Mouse (Mus musculus) T-cell, adult 2 months (primary cell): ENCODE results near the gene Apobr.
A peak's percentile ranks its signal among the peaks of the same experiment; 100 is the strongest.

Experiments
- DNase-seq: peaks from one replicate; pipeline ENCODE4 v3.0.0; 2022; ENCODE audit warnings: low spot score

The Apobr gene

GRCm38 (mm10) chr7:126584506-126584977 lies at the start of gene Apobr:
Apobr (plus strand) TSS chr7:126584942.
- peak; percentile 57 for DNase-seq

- DNase-seq, result no peak
Observed at GRCm38 (mm10) chr7:126535766-126536165, 49.0 kb upstream of the Apobr start.

- DNase-seq, result no peak
Observed at GRCm38 (mm10) chr7:126536466-126536865, 48.3 kb upstream of the Apobr start.

GRCm38 (mm10) chr7:126537820-126538585 lies 46.7 kb upstream of the Apobr start:
- DNase-seq, result peak; percentile 43

- DNase-seq, result no peak
Observed at GRCm38 (mm10) chr7:126541661-126542060, 43.1 kb upstream of the Apobr start.

GRCm38 (mm10) chr7:126545631-126546030 lies 39.1 kb upstream of the Apobr start:
- no peak for DNase-seq

- peak; percentile 30 for DNase-seq
Observed at GRCm38 (mm10) chr7:126554796-126555195, 29.9 kb upstream of the Apobr start.

GRCm38 (mm10) chr7:126556635-126557034 lies 28.1 kb upstream of the Apobr start:
- no peak for DNase-seq

- DNase-seq, result no peak
Observed at GRCm38 (mm10) chr7:126565693-126566092, 19.0 kb upstream of the Apobr start.

- peak; percentile 89 for DNase-seq
Observed at GRCm38 (mm10) chr7:126566094-126566765, 18.5 kb upstream of the Apobr start, which contains the start of gene Eif3c. Eif3c (minus strand) TSS chr7:126566411.

GRCm38 (mm10) chr7:126576946-126577345 lies 7.8 kb upstream of the Apobr start:
- peak; percentile 47 for DNase-seq

- peak; percentile 39 for DNase-seq
Observed at GRCm38 (mm10) chr7:126579172-126579571, 5.6 kb upstream of the Apobr start.

- no peak for DNase-seq
Observed at GRCm38 (mm10) chr7:126581661-126582060, 3.1 kb upstream of the Apobr start.

GRCm38 (mm10) chr7:126582759-126583158 lies 2.0 kb upstream of the Apobr start:
- no peak for DNase-seq

GRCm38 (mm10) chr7:126583251-126583709 lies 1.5 kb upstream of the Apobr start:
- peak; percentile 83 for DNase-seq

GRCm38 (mm10) chr7:126583761-126584160 lies 981 bp upstream of the Apobr start:
- no peak for DNase-seq

- DNase-seq, result no peak
Observed at GRCm38 (mm10) chr7:126585717-126586116, 975 bp downstream of the Apobr start, which contains the start of gene Cln3. Cln3 (minus strand) TSS chr7:126585817.

GRCm38 (mm10) chr7:126586839-126587238 lies 2.1 kb downstream of the Apobr start:
- DNase-seq, result no peak

GRCm38 (mm10) chr7:126587779-126588178 lies 3.0 kb downstream of the Apobr start:
- no peak for DNase-seq

- DNase-seq, result no peak
Observed at GRCm38 (mm10) chr7:126594862-126595561, 10.3 kb downstream of the Apobr start, which contains the start of gene Il27. Il27 (minus strand) TSS chr7:126594941.

- no peak for DNase-seq
Observed at GRCm38 (mm10) chr7:126595890-126596289, 11.1 kb downstream of the Apobr start.

- DNase-seq, result no peak
Observed at GRCm38 (mm10) chr7:126596414-126596813, 11.7 kb downstream of the Apobr start.
